Mouse (Mus musculus) spleen, postnatal 10 days (tissue): ENCODE measurements around the gene Prpf3.
A peak's percentile ranks its signal among the peaks of the same experiment; 100 is the strongest.
"Not testable (repeated sequence)": the region's sequence is repeated elsewhere in the genome, so short reads cannot be mapped to it uniquely, and the experiment has no call there.

Experiments used
- DNase-seq, 2 experiments: peaks; one replicate each; pipeline ENCODE4 v3.0.0; 2021 to 2022; ENCODE audit warnings: low spot score in 2 of 2

The Prpf3 gene

GRCm38 (mm10) chr3:95820046-95821010, 35.4 kb downstream of the Prpf3 start:
- peak; percentile 20 to 37 for DNase-seq

- peak; percentile 98 to 100 for DNase-seq
These were observed 36.2 kb downstream of the Prpf3 start for GRCm38 (mm10) chr3:95819351-95819985.

- DNase-seq = peak; percentile 84 to 87
These were observed 37.0 kb downstream of the Prpf3 start, which contains the start of gene Rprd2 for GRCm38 (mm10) chr3:95818571-95819288. Gene Rprd2 (minus strand): TSS chr3:95818863.

- peak in 1 of 2 experiments; percentile 54 for DNase-seq
These were observed 37.6 kb downstream of the Prpf3 start for GRCm38 (mm10) chr3:95818026-95818511.

- no peak for DNase-seq
These were observed 39.0 kb downstream of the Prpf3 start for GRCm38 (mm10) chr3:95816681-95817080.

GRCm38 (mm10) chr3:95808384-95808783, 47.3 kb downstream of the Prpf3 start:
- DNase-seq = no peak

- DNase-seq = not testable (repeated sequence)
These were observed 48.1 kb downstream of the Prpf3 start for GRCm38 (mm10) chr3:95807630-95808029.

- DNase-seq = no peak
These were observed 49.0 kb downstream of the Prpf3 start for GRCm38 (mm10) chr3:95806677-95807076.

GRCm38 (mm10) chr3:95803851-95804250, 51.8 kb downstream of the Prpf3 start:
- DNase-seq = no peak

- no peak for DNase-seq
These were observed 56.9 kb downstream of the Prpf3 start for GRCm38 (mm10) chr3:95798756-95799155.

- DNase-seq = no peak
These were observed 61.4 kb downstream of the Prpf3 start for GRCm38 (mm10) chr3:95794299-95794698.

GRCm38 (mm10) chr3:95793662-95794061, 62.0 kb downstream of the Prpf3 start:
- no peak for DNase-seq

- DNase-seq = no peak
These were observed 70.2 kb downstream of the Prpf3 start for GRCm38 (mm10) chr3:95785501-95785900.
